Mouse (Mus musculus) activated CD4-positive, CD25-positive, alpha-beta regulatory T cell, adult 4 months (primary cell): ENCODE measurements around the gene Mrgpra2a. TPM values are rescaled to one million over a fixed set of nuclear protein-coding genes. Genes with fewer than 3 reads are reported as not detected.
"Not testable (repeated sequence)": the region's sequence is repeated elsewhere in the genome, so short reads cannot be mapped to it uniquely, and the experiment has no call there.

Source experiments
- ATAC-seq: one replicate; pipeline ENCODE4 v1.8.0; 2017
- polyA plus RNA-seq, 2 experiments: library from polyadenylated mRNA; unstranded; fragments of 100-300 nt; shearing (Covaris generic); gene quantifications; one replicate each; pipeline ENCODE4 v1.2.1; 2017

Mrgpra2a gene
- not detected for polyA plus RNA-seq

DNA sequence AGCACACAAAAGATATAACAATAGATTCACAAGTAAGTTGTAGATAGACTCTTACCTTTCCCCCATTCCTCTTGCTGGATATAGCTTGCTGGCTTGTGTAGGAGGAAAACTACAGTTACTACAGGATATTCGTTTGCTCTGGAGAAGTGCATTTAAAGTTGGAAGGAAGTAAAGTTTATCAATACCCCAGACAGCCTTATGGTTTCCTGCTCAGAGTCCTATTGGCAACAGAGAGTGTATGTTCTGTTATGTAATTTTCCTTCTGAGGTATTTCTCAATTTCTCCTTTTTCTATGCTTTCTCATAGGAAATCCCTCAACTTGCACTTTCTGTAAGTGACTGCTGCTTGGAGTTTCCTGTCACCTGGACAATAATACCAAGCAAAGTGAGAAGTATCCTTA is at the start of gene Mrgpra2a:
Gene Mrgpra2a (minus strand): TSS at position 125 of the 400 bp plus-strand sequence.
- ATAC-seq = not testable (repeated sequence)

DNA sequence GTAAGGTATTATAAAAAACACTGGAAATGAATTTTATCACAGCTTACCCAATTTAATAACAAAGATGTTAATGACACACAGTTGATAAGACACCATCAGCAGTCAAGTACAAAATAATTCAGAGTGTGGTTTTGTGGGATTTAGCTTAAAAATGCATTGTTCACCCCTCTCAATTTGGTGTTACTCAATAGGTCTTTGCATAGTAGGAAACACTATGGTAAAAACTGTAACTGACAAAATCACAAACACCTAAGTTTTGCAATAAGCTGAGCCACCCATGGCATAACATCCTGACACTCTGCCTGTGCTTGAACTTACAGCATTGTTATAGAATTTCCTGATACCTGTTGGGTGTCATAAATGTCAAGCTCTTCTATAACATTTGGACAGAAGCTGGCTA is 39.3 kb upstream of the Mrgpra2a start:
- ATAC-seq = not testable (repeated sequence)

DNA sequence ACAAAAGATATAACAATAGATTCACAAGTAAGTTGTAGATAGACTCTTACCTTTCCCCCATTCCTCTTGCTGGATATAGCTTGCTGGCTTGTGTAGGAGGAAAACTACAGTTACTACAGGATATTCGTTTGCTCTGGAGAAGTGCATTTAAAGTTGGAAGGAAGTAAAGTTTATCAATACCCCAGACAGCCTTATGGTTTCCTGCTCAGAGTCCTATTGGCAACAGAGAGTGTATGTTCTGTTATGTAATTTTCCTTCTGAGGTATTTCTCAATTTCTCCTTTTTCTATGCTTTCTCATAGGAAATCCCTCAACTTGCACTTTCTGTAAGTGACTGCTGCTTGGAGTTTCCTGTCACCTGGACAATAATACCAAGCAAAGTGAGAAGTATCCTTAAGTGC is 37.5 kb upstream of the Mrgpra2a start:
- not testable (repeated sequence) for ATAC-seq

DNA sequence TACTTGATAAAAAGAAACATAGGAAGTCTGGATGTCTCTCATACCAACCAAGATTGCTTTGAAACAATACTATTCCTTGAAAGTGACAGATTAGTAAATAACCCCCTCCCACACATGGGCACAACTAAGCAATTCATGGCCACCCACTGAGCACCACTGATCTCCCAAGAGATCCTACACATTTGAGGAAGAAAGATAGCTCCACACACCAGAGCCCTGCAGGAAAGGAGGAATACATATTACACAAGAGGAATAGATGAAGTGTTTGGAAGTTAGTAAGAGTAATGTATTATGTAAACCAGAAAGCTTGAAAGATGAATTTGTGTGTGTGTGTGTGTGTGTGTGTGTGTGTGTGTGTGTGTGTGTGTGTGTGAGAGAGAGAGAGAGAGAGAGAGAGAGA is 31.2 kb upstream of the Mrgpra2a start:
- ATAC-seq = not testable (repeated sequence)

DNA sequence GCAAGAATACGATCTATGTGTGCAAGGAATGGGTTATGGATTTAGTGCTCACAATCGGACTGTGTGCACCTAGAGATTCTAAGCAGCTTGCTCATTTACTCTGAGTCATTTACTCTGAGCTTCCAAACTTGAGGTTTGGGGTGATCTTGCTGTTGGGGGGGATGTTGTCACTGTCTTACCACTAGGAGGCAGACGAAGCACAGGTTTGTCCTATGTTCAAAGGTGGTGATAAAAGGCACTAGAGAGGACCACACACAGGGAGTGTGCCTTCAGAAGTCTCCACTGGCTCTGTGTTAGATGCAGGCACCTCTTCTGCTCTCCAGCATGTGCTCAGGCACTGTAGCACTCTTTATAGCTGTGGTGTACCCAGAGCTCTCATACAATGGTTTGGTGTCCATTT is 22.0 kb upstream of the Mrgpra2a start:
- not testable (repeated sequence) for ATAC-seq

DNA sequence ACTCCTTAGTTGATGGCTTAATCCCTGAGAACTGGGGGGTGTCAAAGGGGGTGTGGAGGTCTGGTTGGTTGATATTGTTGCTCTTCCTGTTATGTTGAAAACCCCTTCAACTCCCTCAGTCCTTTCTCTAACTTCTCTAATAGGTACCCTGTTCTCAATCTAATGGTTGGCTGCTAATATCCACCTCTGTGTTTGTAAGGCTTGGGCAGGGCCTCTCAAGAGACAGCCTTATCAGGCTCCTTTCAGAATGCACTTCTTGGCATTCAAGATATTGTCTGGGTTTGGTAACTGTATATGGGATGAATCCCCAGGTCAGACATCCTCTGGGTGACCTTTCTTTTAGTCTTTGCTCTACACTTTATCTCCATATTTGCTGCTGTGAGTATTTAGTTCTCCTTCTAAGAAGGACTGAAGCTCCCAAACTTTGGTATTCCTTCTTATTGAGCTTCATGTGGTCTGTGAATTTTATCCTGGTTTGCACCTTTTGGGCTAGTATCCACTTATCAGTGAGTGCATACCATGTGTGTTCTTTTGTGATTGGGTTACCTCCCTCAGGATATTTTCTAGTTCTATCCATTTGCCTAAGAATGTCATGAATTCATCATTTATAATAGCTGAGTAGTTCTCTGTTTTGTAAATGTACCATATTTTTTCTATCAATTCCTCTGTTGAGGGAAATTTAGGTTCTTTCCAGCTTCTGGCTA is 13.5 kb upstream of the Mrgpra2a start:
- not testable (repeated sequence) for ATAC-seq

DNA sequence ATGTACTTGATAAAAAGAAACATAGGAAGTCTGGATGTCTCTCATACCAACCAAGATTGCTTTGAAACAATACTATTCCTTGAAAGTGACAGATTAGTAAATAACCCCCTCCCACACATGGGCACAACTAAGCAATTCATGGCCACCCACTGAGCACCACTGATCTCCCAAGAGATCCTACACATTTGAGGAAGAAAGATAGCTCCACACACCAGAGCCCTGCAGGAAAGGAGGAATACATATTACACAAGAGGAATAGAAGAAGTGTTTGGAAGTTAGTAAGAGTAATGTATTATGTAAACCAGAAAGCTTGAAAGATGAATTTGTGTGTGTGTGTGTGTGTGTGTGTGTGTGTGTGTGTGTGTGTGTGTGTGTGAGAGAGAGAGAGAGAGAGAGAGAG is 6.2 kb downstream of the Mrgpra2a start:
- ATAC-seq = not testable (repeated sequence)

DNA sequence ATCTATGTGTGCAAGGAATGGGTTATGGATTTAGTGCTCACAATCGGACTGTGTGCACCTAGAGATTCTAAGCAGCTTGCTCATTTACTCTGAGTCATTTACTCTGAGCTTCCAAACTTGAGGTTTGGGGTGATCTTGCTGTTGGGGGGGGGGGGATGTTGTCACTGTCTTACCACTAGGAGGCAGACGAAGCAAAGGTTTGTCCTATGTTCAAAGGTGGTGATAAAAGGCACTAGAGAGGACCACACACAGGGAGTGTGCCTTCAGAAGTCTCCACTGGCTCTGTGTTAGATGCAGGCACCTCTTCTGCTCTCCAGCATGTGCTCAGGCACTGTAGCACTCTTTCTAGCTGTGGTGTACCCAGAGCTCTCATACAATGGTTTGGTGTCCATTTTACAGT is 15.5 kb downstream of the Mrgpra2a start:
- ATAC-seq = not testable (repeated sequence)

DNA sequence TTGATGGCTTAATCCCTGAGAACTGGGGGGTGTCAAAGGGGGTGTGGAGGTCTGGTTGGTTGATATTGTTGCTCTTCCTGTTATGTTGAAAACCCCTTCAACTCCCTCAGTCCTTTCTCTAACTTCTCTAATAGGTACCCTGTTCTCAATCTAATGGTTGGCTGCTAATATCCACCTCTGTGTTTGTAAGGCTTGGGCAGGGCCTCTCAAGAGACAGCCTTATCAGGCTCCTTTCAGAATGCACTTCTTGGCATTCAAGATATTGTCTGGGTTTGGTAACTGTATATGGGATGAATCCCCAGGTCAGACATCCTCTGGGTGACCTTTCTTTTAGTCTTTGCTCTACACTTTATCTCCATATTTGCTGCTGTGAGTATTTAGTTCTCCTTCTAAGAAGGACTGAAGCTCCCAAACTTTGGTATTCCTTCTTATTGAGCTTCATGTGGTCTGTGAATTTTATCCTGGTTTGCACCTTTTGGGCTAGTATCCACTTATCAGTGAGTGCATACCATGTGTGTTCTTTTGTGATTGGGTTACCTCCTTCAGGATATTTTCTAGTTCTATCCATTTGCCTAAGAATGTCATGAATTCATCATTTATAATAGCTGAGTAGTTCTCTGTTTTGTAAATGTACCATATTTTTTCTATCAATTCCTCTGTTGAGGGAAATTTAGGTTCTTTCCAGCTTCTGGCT is 24.0 kb downstream of the Mrgpra2a start:
- ATAC-seq = not testable (repeated sequence)

DNA sequence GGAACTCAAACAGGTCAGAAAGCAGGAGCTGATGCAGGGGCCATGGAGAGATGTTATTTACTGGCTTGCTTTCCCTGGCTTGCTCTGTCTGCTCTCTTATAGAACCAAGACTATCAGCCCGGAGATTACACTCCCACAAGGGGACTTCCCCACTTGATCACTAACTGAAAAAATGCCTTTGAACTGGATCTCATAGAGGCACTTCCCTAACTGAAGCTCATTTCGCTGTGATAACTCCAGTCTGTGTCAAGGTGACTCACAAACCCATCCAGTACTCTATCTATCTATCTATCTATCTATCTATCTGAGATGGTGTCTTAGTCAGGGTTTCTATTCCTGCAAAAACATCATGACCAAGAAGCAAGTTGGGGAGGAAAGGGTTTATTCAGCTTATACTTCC is 41.3 kb downstream of the Mrgpra2a start:
- ATAC-seq = no peak

DNA sequence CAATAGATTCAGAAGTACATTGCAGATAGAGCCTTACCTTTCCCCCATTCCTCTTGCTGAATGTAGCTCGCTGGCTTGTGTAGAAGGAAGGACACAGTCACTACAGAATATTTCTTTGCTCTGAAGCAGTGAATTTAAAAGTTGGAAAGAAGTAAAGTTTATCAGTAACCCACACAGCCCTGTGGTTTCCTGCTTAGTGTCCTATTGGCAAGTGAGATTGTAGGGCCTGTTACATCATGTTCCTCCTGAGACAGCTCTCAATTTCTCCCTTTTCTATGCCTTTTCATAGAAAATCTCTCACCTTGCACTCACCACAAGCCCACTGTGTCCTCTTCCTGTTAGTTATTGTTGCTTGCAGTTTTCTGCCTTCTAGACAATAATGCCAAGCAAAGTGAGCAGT is 42.4 kb downstream of the Mrgpra2a start:
- ATAC-seq = no peak

DNA sequence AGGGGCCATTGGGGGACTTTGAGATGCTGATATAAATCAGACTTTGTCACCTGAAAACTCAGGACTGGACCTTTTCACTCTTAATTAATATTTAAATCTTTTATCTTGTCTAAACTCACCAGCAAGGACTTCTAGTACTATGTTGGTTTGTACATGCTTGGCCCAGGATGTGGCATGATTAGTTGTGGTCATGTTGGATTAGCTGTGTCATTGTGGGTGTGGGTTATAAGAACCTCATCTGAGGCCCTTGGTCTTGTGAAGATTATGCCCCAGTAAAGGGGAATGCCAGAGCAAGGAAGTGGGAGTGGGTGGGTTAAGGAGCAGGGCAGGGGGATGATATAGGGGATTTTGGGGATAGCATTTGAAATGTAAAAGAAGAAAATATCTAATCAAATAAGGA is 50.8 kb downstream of the Mrgpra2a start:
- ATAC-seq = no peak

Other genes starting within 250 kb of the Mrgpra2a start
- not detected for gene Mrgpra6, start 247.2 kb downstream of the Mrgpra2a start, polyA plus RNA-seq
- gene Mrgpra9, start 199.3 kb downstream of the Mrgpra2a start, polyA plus RNA-seq = not detected
- gene Mrgpra1, start 97.9 kb downstream of the Mrgpra2a start, polyA plus RNA-seq = not detected
- gene Mrgpra2b, start 76.7 kb upstream of the Mrgpra2a start, polyA plus RNA-seq = not detected
- not detected for gene Mrgpra3, start 149.2 kb upstream of the Mrgpra2a start, polyA plus RNA-seq